Mouse (Mus musculus) neural tube, embryonic 15.5 days (tissue): ENCODE measurements around the gene Acap2. TPM values are rescaled to one million over a fixed set of nuclear protein-coding genes. Genes with fewer than 3 reads are reported as not detected.

Source experiments
- ATAC-seq: fragments of 200-750 bp; cut with Nextera tagmentation; 2 replicates; pipeline ENCODE4 v1.8.0; 2017; ENCODE audit warnings: mild to moderate bottlenecking, moderate TSS enrichment, moderate library complexity; ENCODE audit not compliant: low FRiP score
- H3K27ac ChIP-seq: fragments of 300-500 bp; sonication (generic); replicated peaks from 2 replicates; pipeline ENCODE4 v1.5.1; 2015; ENCODE audit warnings: mild to moderate bottlenecking, inconsistent platforms
- H3K27me3 ChIP-seq: fragments of 300-500 bp; sonication (generic); replicated peaks from 2 replicates; pipeline ENCODE4 v1.6.1; 2015; ENCODE audit warnings: inconsistent platforms
- H3K36me3 ChIP-seq: fragments of 300-500 bp; sonication (generic); 2 replicates; pipeline ENCODE4 v1.6.1; 2015; ENCODE audit warnings: inconsistent platforms
- H3K4me1 ChIP-seq: fragments of 300-500 bp; sonication (generic); 2 replicates; pipeline ENCODE4 v1.6.1; 2015; ENCODE audit warnings: inconsistent platforms
- H3K4me2 ChIP-seq: fragments of 300-500 bp; sonication (generic); 2 replicates; pipeline ENCODE4 v1.6.1; 2015; ENCODE audit warnings: inconsistent platforms, mild to moderate bottlenecking, moderate library complexity
- H3K4me3 ChIP-seq: fragments of 300-500 bp; sonication (generic); replicated peaks from 2 replicates; pipeline ENCODE4 v1.5.1; 2015; ENCODE audit warnings: mild to moderate bottlenecking, inconsistent platforms
- H3K9ac ChIP-seq: fragments of 300-500 bp; sonication (generic); replicated peaks from 2 replicates; pipeline ENCODE4 v1.6.1; 2015; ENCODE audit warnings: mild to moderate bottlenecking, inconsistent platforms
- H3K9me3 ChIP-seq: fragments of 300-500 bp; sonication (generic); replicated peaks from 2 replicates; pipeline ENCODE4 v1.6.1; 2016; ENCODE audit warnings: inconsistent platforms
- WGBS: fragments of 180-500 bp; shearing (Covaris S2); methylation state at CpG from one replicate; pipeline ENCODE4 v1.1.7; 2015; ENCODE audit warnings: mixed read lengths; 5-methylcytosine and 5-hydroxymethylcytosine counted together
- polyA plus RNA-seq: library from polyadenylated mRNA; unstranded; fragments of >200 nt; fragmentation: Nextera tagmentation; extraction: Ambion mirVana; gene quantifications from 2 replicates; pipeline ENCODE4 v1.2.1, GENCODE M21; 2015

Acap2 gene
- polyA plus RNA-seq, result 10.4 and 11.3 TPM in 2 replicates

GRCm38 (mm10) chr16:31200790-31201567, at the start of gene Acap2:
TSS of gene Acap2 (minus strand) at chr16:31201245.
- Histone ChIP-seq H3K36me3 (no peaks in the 10 kb centered on the region), H3K4me1 (peaks cover 33% of the 10 kb centered on the region), H3K9me3 (no peaks in the 10 kb centered on the region), H3K4me2 (peak within 1 kb of the TSS; percentile 72), H3K9ac (peak within 1 kb of the TSS; percentile 91), H3K4me3 (peak within 1 kb of the TSS; percentile 89), H3K27me3 (no peaks in the 10 kb centered on the region), H3K27ac (peak within 1 kb of the TSS; percentile 94)
- peak; percentile 99 for ATAC-seq
- under 1% methylated on average over 70 of the region's 73 CpGs for WGBS

GRCm38 (mm10) chr16:31249401-31249800, 48.4 kb upstream of the Acap2 start:
- no peak for ATAC-seq

GRCm38 (mm10) chr16:31248717-31249116, 47.7 kb upstream of the Acap2 start:
- Histone ChIP-seq H3K4me3 (no peak overlapping the region), H3K4me2 (no peak overlapping the region), H3K36me3 (peaks cover 7% of the 10 kb centered on the region), H3K27me3 (no peaks in the 10 kb centered on the region), H3K9me3 (no peaks in the 10 kb centered on the region), H3K9ac (no peak overlapping the region), H3K4me1 (no peaks in the 10 kb centered on the region), H3K27ac (no peak overlapping the region)
- 71% methylated on average over 13 of the region's 13 CpGs for WGBS
- ATAC-seq, result no peak

More at GRCm38 (mm10) chr16:31249401-31249800, 48.4 kb upstream of the Acap2 start:
- no peaks in the 10 kb centered on the region for H3K9me3 ChIP-seq
- no peak overlapping the region for H3K4me2 ChIP-seq
- no peak overlapping the region for H3K9ac ChIP-seq
- H3K4me3 ChIP-seq, result no peak overlapping the region
- no peaks in the 10 kb centered on the region for H3K4me1 ChIP-seq
- 69% methylated on average over 3 of the region's 3 CpGs for WGBS
- H3K36me3 ChIP-seq, result peaks cover 7% of the 10 kb centered on the region
- H3K27me3 ChIP-seq, result no peaks in the 10 kb centered on the region
- H3K27ac ChIP-seq, result no peak overlapping the region

- Histone ChIP-seq H3K27ac (no peak overlapping the region), H3K4me2 (no peak overlapping the region), H3K9me3 (no peaks in the 10 kb centered on the region), H3K4me1 (no peaks in the 10 kb centered on the region), H3K27me3 (no peaks in the 10 kb centered on the region), H3K36me3 (peaks cover 4% of the 10 kb centered on the region), H3K9ac (no peak overlapping the region), H3K4me3 (no peak overlapping the region)
- no peak for ATAC-seq
- 80% methylated on average over 7 of the region's 7 CpGs for WGBS
These were observed 46.4 kb upstream of the Acap2 start for GRCm38 (mm10) chr16:31247442-31247841.

GRCm38 (mm10) chr16:31244053-31244452, 43.0 kb upstream of the Acap2 start:
- Histone ChIP-seq H3K4me2 (no peak overlapping the region), H3K36me3 (no peaks in the 10 kb centered on the region), H3K27ac (no peak overlapping the region), H3K4me3 (no peak overlapping the region), H3K4me1 (no peaks in the 10 kb centered on the region), H3K9ac (no peak overlapping the region), H3K27me3 (no peaks in the 10 kb centered on the region), H3K9me3 (no peaks in the 10 kb centered on the region)
- WGBS, result 87% methylated on average over 3 of the region's 3 CpGs
- ATAC-seq, result no peak

- ATAC-seq, result no peak
- 85% methylated on average over 9 of the region's 9 CpGs for WGBS
- H3K4me2 ChIP-seq, result no peak overlapping the region
- H3K36me3 ChIP-seq, result no peaks in the 10 kb centered on the region
- no peaks in the 10 kb centered on the region for H3K27me3 ChIP-seq
- no peaks in the 10 kb centered on the region for H3K4me1 ChIP-seq
- no peaks in the 10 kb centered on the region for H3K9me3 ChIP-seq
- H3K4me3 ChIP-seq, result no peak overlapping the region
- no peak overlapping the region for H3K9ac ChIP-seq
- no peak overlapping the region for H3K27ac ChIP-seq
These were observed 40.4 kb upstream of the Acap2 start for GRCm38 (mm10) chr16:31241433-31241832.

- H3K9me3 ChIP-seq, result no peaks in the 10 kb centered on the region
- WGBS, result 93% methylated on average over 8 of the region's 8 CpGs
- no peaks in the 10 kb centered on the region for H3K36me3 ChIP-seq
- no peak overlapping the region for H3K9ac ChIP-seq
- no peak overlapping the region for H3K4me2 ChIP-seq
- no peak overlapping the region for H3K4me3 ChIP-seq
- H3K4me1 ChIP-seq, result peaks cover 2% of the 10 kb centered on the region; the same call in 1 of the 2 replicates
- no peak overlapping the region for H3K27ac ChIP-seq
- ATAC-seq, result no peak
- no peaks in the 10 kb centered on the region for H3K27me3 ChIP-seq
These were observed 39.5 kb upstream of the Acap2 start for GRCm38 (mm10) chr16:31240569-31240968.

- Histone ChIP-seq H3K27ac (no peak overlapping the region), H3K9ac (no peak overlapping the region), H3K9me3 (no peaks in the 10 kb centered on the region), H3K36me3 (no peaks in the 10 kb centered on the region), H3K4me3 (no peak overlapping the region), H3K27me3 (0 out of 2 replicates have a peak, but pooled peaks cover 3% of the 10 kb centered on the region), H3K4me1 (peaks cover 17% of the 10 kb centered on the region), H3K4me2 (no peak overlapping the region)
- no peak for ATAC-seq
- WGBS, result 82% methylated on average over 5 of the region's 5 CpGs
These were observed 37.2 kb upstream of the Acap2 start for GRCm38 (mm10) chr16:31238281-31238680.

GRCm38 (mm10) chr16:31235457-31236310, 34.6 kb upstream of the Acap2 start:
- Histone ChIP-seq H3K4me3 (no peak overlapping the region), H3K9ac (no peak overlapping the region), H3K36me3 (no peaks in the 10 kb centered on the region), H3K27me3 (0 out of 2 replicates have a peak, but pooled peaks cover 3% of the 10 kb centered on the region), H3K27ac (no peak overlapping the region), H3K4me1 (peaks cover 20% of the 10 kb centered on the region), H3K9me3 (no peaks in the 10 kb centered on the region), H3K4me2 (peak overlapping the region; percentile 32)
- ATAC-seq, result no peak; the same call in 1 of the 2 replicates
- WGBS, result 19% methylated on average over 18 of the region's 18 CpGs

GRCm38 (mm10) chr16:31234808-31235456, 33.9 kb upstream of the Acap2 start:
- ATAC-seq, result no peak
- Histone ChIP-seq H3K9me3 (no peaks in the 10 kb centered on the region), H3K36me3 (no peaks in the 10 kb centered on the region), H3K4me1 (peaks cover 20% of the 10 kb centered on the region), H3K9ac (no peak overlapping the region), H3K4me2 (peak overlapping the region; percentile 32; the same call in 1 of the 2 replicates), H3K4me3 (no peak overlapping the region), H3K27me3 (0 out of 2 replicates have a peak, but pooled peaks cover 3% of the 10 kb centered on the region), H3K27ac (no peak overlapping the region)
- 69% methylated on average over 12 of the region's 12 CpGs for WGBS

GRCm38 (mm10) chr16:31234356-31234755, 33.3 kb upstream of the Acap2 start:
- Histone ChIP-seq H3K27ac (no peak overlapping the region), H3K9ac (no peak overlapping the region), H3K4me2 (0 out of 2 replicates have a peak overlapping the region, but pooled peaks have one; percentile 52), H3K27me3 (0 out of 2 replicates have a peak, but pooled peaks cover 3% of the 10 kb centered on the region), H3K9me3 (no peaks in the 10 kb centered on the region), H3K4me3 (no peak overlapping the region), H3K36me3 (no peaks in the 10 kb centered on the region), H3K4me1 (peaks cover 20% of the 10 kb centered on the region)
- WGBS, result 49% methylated on average over 3 of the region's 3 CpGs
- no peak for ATAC-seq
